Mouse (Mus musculus) liver, postnatal 0 days (tissue): ENCODE measurements around the gene Dync1li2. TPM values are rescaled to one million over a fixed set of nuclear protein-coding genes. Genes with fewer than 3 reads are reported as not detected.
A peak's percentile ranks its signal among the peaks of the same experiment; 100 is the strongest.

Experiments
- ATAC-seq: fragments of 200-750 bp; cut with Nextera tagmentation; 2 replicates; pipeline ENCODE4 v1.8.0; 2017; ENCODE audit warnings: mild to moderate bottlenecking, moderate library complexity
- DNase-seq: peaks from one replicate; pipeline ENCODE4 v3.0.0-alpha.2; 2016
- H3K27ac ChIP-seq: fragments of 300-500 bp; sonication (generic); 2 replicates; pipeline ENCODE4 v1.5.1; 2014; ENCODE audit warnings: antibody characterized with exemption, moderate library complexity, mild to moderate bottlenecking, low read depth
- H3K27me3 ChIP-seq: fragments of 300-500 bp; sonication (generic); 2 replicates; pipeline ENCODE4 v1.6.1; 2014; ENCODE audit warnings: low read length, control low read depth, mixed read lengths; ENCODE audit not compliant: insufficient read depth
- H3K36me3 ChIP-seq: fragments of 300-500 bp; sonication (generic); replicated peaks from 2 replicates; pipeline ENCODE4 v1.6.1; 2014; ENCODE audit warnings: mild to moderate bottlenecking, control low read depth, low read length, moderate library complexity, mixed read lengths; ENCODE audit not compliant: insufficient read depth
- H3K4me1 ChIP-seq: fragments of 300-500 bp; sonication (generic); 2 replicates; pipeline ENCODE4 v1.6.1; 2014; ENCODE audit warnings: antibody characterized with exemption, mild to moderate bottlenecking, control low read depth; ENCODE audit not compliant: insufficient read depth
- H3K4me2 ChIP-seq: fragments of 300-500 bp; sonication (generic); 2 replicates; pipeline ENCODE4 v1.6.1; 2014; ENCODE audit warnings: low read depth, mild to moderate bottlenecking, low read length, moderate library complexity, mixed read lengths
- H3K4me3 ChIP-seq: fragments of 300-500 bp; sonication (generic); 2 replicates; pipeline ENCODE4 v1.5.1; 2014; ENCODE audit warnings: low read depth, low read length
- H3K9ac ChIP-seq: fragments of 300-500 bp; sonication (generic); replicated peaks from 2 replicates; pipeline ENCODE4 v1.6.1; 2014; ENCODE audit warnings: mild to moderate bottlenecking, moderate library complexity
- H3K9me3 ChIP-seq: fragments of 300-500 bp; sonication (generic); 2 replicates; pipeline ENCODE4 v1.6.1; 2016; ENCODE audit warnings: mild to moderate bottlenecking, control low read depth, low read length, mixed read lengths
- CTCF ChIP-seq: sonication (generic); IDR thresholded peaks from 2 replicates; pipeline ENCODE4 v1.5.1; 2016; ENCODE audit warnings: antibody characterized with exemption, low read depth
- EP300 ChIP-seq: IDR thresholded peaks from 2 replicates; pipeline ENCODE4 v1.6.1; 2016; ENCODE audit warnings: antibody characterized with exemption, low read depth, mild to moderate bottlenecking
- WGBS: fragments of 180-500 bp; shearing (Covaris S2); extraction: QIAGEN DNeasy Blood & Tissue Kit; methylation state at CpG from one replicate; pipeline ENCODE4 v1.1.7; 2014; ENCODE audit not compliant: insufficient replicate concordance; 5-methylcytosine and 5-hydroxymethylcytosine counted together
- polyA plus RNA-seq: library from polyadenylated mRNA; unstranded; fragments of >200 nt; fragmentation: Nextera tagmentation; extraction: Ambion mirVana; gene quantifications from 2 replicates; pipeline ENCODE4 v1.2.1, GENCODE M21; 2015

Dync1li2 gene
- polyA plus RNA-seq, 1 experiment from 2014 or later: 8.4 TPM

GRCm38 (mm10) chr8:104406340-104407128, 36.3 kb downstream of the Dync1li2 start:
- H3K4me2 ChIP-seq: no peak overlapping the region
- H3K9ac ChIP-seq: no peak overlapping the region
- no peaks in the 10 kb centered on the region for H3K9me3 ChIP-seq
- H3K4me1 ChIP-seq: no peaks in the 10 kb centered on the region
- no peak overlapping the region for H3K27ac ChIP-seq
- H3K36me3 ChIP-seq: no peaks in the 10 kb centered on the region
- 76% methylated on average over 6 of the region's 6 CpGs for WGBS
- no peak for TF ChIP-seq EP300
- no peak for TF ChIP-seq CTCF
- no peaks in the 10 kb centered on the region for H3K27me3 ChIP-seq
- DNase-seq (no peak), ATAC-seq (no peak)
- H3K4me3 ChIP-seq: no peak overlapping the region

GRCm38 (mm10) chr8:104405430-104406187, 37.2 kb downstream of the Dync1li2 start:
- H3K27ac ChIP-seq: no peak overlapping the region
- no peak for DNase-seq
- no peak for TF ChIP-seq EP300
- no peak for TF ChIP-seq CTCF

GRCm38 (mm10) chr8:104403596-104403995, 39.3 kb downstream of the Dync1li2 start:
- no peaks in the 10 kb centered on the region for H3K4me1 ChIP-seq
- DNase-seq: no peak
- TF ChIP-seq CTCF (peak; percentile 62), EP300 (no peak)
- H3K9me3 ChIP-seq: no peaks in the 10 kb centered on the region
- no peaks in the 10 kb centered on the region for H3K36me3 ChIP-seq
- no peak overlapping the region for H3K9ac ChIP-seq
- 67% methylated on average over 3 of the region's 3 CpGs for WGBS
- H3K4me3 ChIP-seq: no peak overlapping the region
- H3K4me2 ChIP-seq: no peak overlapping the region
- no peak for ATAC-seq
- H3K27ac ChIP-seq: no peak overlapping the region
- no peaks in the 10 kb centered on the region for H3K27me3 ChIP-seq

More at GRCm38 (mm10) chr8:104405430-104406187, 37.2 kb downstream of the Dync1li2 start:
- no peak overlapping the region for H3K4me2 ChIP-seq
- H3K9me3 ChIP-seq: no peaks in the 10 kb centered on the region
- no peak overlapping the region for H3K4me3 ChIP-seq
- H3K27me3 ChIP-seq: no peaks in the 10 kb centered on the region
- no peaks in the 10 kb centered on the region for H3K36me3 ChIP-seq
- WGBS: 63% methylated on average over 15 of the region's 15 CpGs
- no peak for ATAC-seq
- no peak overlapping the region for H3K9ac ChIP-seq
- no peaks in the 10 kb centered on the region for H3K4me1 ChIP-seq

GRCm38 (mm10) chr8:104395703-104396357, 47.0 kb downstream of the Dync1li2 start, which contains the start of gene Cmtm4:
Gene Cmtm4, minus strand, starts transcription at chr8:104395807.
- no peak for TF ChIP-seq CTCF
- no peak for TF ChIP-seq EP300
- H3K27ac ChIP-seq: peak within 1 kb of the TSS; percentile 71
- 4% methylated on average over 31 of the region's 54 CpGs for WGBS
- peak; percentile 71 for DNase-seq
- H3K4me1 ChIP-seq: peaks cover 11% of the 10 kb centered on the region
- peak within 1 kb of the TSS; percentile 67 for H3K4me3 ChIP-seq
- no peaks in the 10 kb centered on the region for H3K9me3 ChIP-seq
- ATAC-seq: peak; percentile 90
- H3K27me3 ChIP-seq: peaks cover 6% of the 10 kb centered on the region
- peak within 1 kb of the TSS; percentile 77 for H3K9ac ChIP-seq
- no peaks in the 10 kb centered on the region for H3K36me3 ChIP-seq
- peak within 1 kb of the TSS; percentile 96 for H3K4me2 ChIP-seq

GRCm38 (mm10) chr8:104394801-104395702, 47.8 kb downstream of the Dync1li2 start:
- ATAC-seq: peak; percentile 80
- Histone ChIP-seq H3K36me3 (no peaks in the 10 kb centered on the region), H3K4me2 (peak overlapping the region; percentile 96), H3K27me3 (peaks cover 6% of the 10 kb centered on the region), H3K9ac (peak overlapping the region; percentile 77), H3K9me3 (no peaks in the 10 kb centered on the region), H3K4me3 (peak overlapping the region; percentile 67), H3K4me1 (peaks cover 11% of the 10 kb centered on the region), H3K27ac (peak overlapping the region; percentile 71)
- peak; percentile 44 for DNase-seq
- TF ChIP-seq EP300 (no peak), CTCF (no peak)
- under 1% methylated on average over 62 of the region's 82 CpGs for WGBS
